Mouse (Mus musculus) testis, adult 2 months (tissue): Measurements from ENCODE around the gene Galnt10. TPM values are rescaled to one million over a fixed set of nuclear protein-coding genes. Genes with fewer than 3 reads are reported as not detected.
A peak's percentile ranks its signal among the peaks of the same experiment; 100 is the strongest.

Experiments used
- H3K27ac ChIP-seq: fragments of 200-500 bp; 2 replicates; pipeline ENCODE4 v1.5.1; 2012; ENCODE audit warnings: low read depth, low read length; ENCODE audit not compliant: control insufficient read depth, insufficient read depth
- H3K27me3 ChIP-seq: fragments of 200-500 bp; 2 replicates; pipeline ENCODE4 v1.6.1; 2012; ENCODE audit warnings: mild to moderate bottlenecking, low read length, moderate library complexity; ENCODE audit not compliant: control insufficient read depth, insufficient read depth
- H3K36me3 ChIP-seq: fragments of 200-500 bp; 2 replicates; pipeline ENCODE4 v1.6.1; 2012; ENCODE audit warnings: mild to moderate bottlenecking, low read length; ENCODE audit not compliant: control insufficient read depth, insufficient read depth
- H3K4me1 ChIP-seq: fragments of 200-500 bp; 2 replicates; pipeline ENCODE4 v1.6.1; 2012; ENCODE audit warnings: low read length; ENCODE audit not compliant: control insufficient read depth, insufficient read depth
- H3K4me3 ChIP-seq: fragments of 200-500 bp; 2 replicates; pipeline ENCODE4 v1.5.1; 2012; ENCODE audit warnings: low read depth, mild to moderate bottlenecking, low read length, moderate library complexity, mixed read lengths; ENCODE audit not compliant: control insufficient read depth
- CTCF ChIP-seq: fragments of 200-500 bp; IDR thresholded peaks from 2 replicates; pipeline ENCODE4 v1.5.1; 2012; ENCODE audit warnings: low read depth, mild to moderate bottlenecking, inconsistent platforms, low read length, moderate library complexity; ENCODE audit not compliant: control insufficient read depth, insufficient read depth, insufficient replicate concordance
- POLR2A ChIP-seq: fragments of 200-500 bp; IDR thresholded peaks from 2 replicates; pipeline ENCODE4 v1.6.1; 2012; ENCODE audit warnings: low read depth, mild to moderate bottlenecking, inconsistent platforms, low read length, moderate library complexity; ENCODE audit not compliant: control insufficient read depth
- polyA plus RNA-seq: library from polyadenylated mRNA; depleted of rRNA; stranded (reverse); fragments of >200 nt; gene quantifications from 2 replicates; pipeline ENCODE4 v1.2.3, GENCODE M21; 2012

Galnt10 gene
- polyA plus RNA-seq, 1 experiment: 25.9 TPM

- peak overlapping the region; percentile 4; the same call in 1 of the 2 replicates for H3K4me3 ChIP-seq
- H3K4me1 ChIP-seq: peaks cover 28% of the 10 kb centered on the region
- no peak overlapping the region for H3K27ac ChIP-seq
- H3K27me3 ChIP-seq: peaks cover 15% of the 10 kb centered on the region
- no peak for TF ChIP-seq CTCF
- no peak for TF ChIP-seq POLR2A
- H3K36me3 ChIP-seq: no peaks in the 10 kb centered on the region
Observed at GRCm38 (mm10) chr11:57831281-57831781, 186.1 kb downstream of the Galnt10 start.

- Histone ChIP-seq H3K36me3 (no peaks in the 10 kb centered on the region), H3K27ac (no peak overlapping the region), H3K27me3 (peaks cover 18% of the 10 kb centered on the region), H3K4me1 (peaks cover 31% of the 10 kb centered on the region), H3K4me3 (no peak overlapping the region)
- TF ChIP-seq CTCF (no peak), POLR2A (no peak)
Observed at GRCm38 (mm10) chr11:57831861-57832260, 186.6 kb downstream of the Galnt10 start.

GRCm38 (mm10) chr11:57832552-57833201 is 187.4 kb downstream of the Galnt10 start, which contains the start of gene Hand1:
TSS of gene Hand1 (minus strand) at chr11:57832818.
- peaks cover 18% of the 10 kb centered on the region for H3K27me3 ChIP-seq
- H3K36me3 ChIP-seq: no peaks in the 10 kb centered on the region
- peaks cover 24% of the 10 kb centered on the region for H3K4me1 ChIP-seq
- no peak within 1 kb of the TSS for H3K27ac ChIP-seq
- H3K4me3 ChIP-seq: no peak within 1 kb of the TSS
- TF ChIP-seq POLR2A: no peak
- no peak for TF ChIP-seq CTCF

- Histone ChIP-seq H3K27ac (no peak overlapping the region), H3K4me3 (no peak overlapping the region), H3K27me3 (peaks cover 18% of the 10 kb centered on the region), H3K36me3 (no peaks in the 10 kb centered on the region), H3K4me1 (peaks cover 21% of the 10 kb centered on the region)
- TF ChIP-seq CTCF (no peak), POLR2A (no peak)
Observed at GRCm38 (mm10) chr11:57833296-57833977, 188.2 kb downstream of the Galnt10 start.

- Histone ChIP-seq H3K27me3 (peaks cover 18% of the 10 kb centered on the region), H3K36me3 (no peaks in the 10 kb centered on the region), H3K4me3 (no peak overlapping the region), H3K27ac (no peak overlapping the region), H3K4me1 (peaks cover 19% of the 10 kb centered on the region)
- no peak for TF ChIP-seq POLR2A
- no peak for TF ChIP-seq CTCF
Observed at GRCm38 (mm10) chr11:57834031-57834430, 188.8 kb downstream of the Galnt10 start.

GRCm38 (mm10) chr11:57835331-57835730 is 190.1 kb downstream of the Galnt10 start:
- TF ChIP-seq POLR2A (no peak), CTCF (no peak)
- Histone ChIP-seq H3K4me1 (peaks cover 14% of the 10 kb centered on the region), H3K27me3 (peaks cover 13% of the 10 kb centered on the region), H3K4me3 (no peak overlapping the region), H3K36me3 (no peaks in the 10 kb centered on the region), H3K27ac (no peak overlapping the region)

GRCm38 (mm10) chr11:57835931-57836330 is 190.7 kb downstream of the Galnt10 start:
- no peak overlapping the region for H3K4me3 ChIP-seq
- H3K36me3 ChIP-seq: no peaks in the 10 kb centered on the region
- peaks cover 13% of the 10 kb centered on the region for H3K27me3 ChIP-seq
- H3K4me1 ChIP-seq: peaks cover 14% of the 10 kb centered on the region
- TF ChIP-seq CTCF: no peak
- no peak for TF ChIP-seq POLR2A
- no peak overlapping the region for H3K27ac ChIP-seq
